Mouse (Mus musculus) liver, adult 2 months (tissue): Measurements from ENCODE around the gene Kif19a.

Experiments
- CTCF ChIP-seq: fragments of 200-500 bp; IDR thresholded peaks from 2 replicates; pipeline ENCODE4 v1.5.1; 2011; ENCODE audit warnings: low read depth, low read length, control low read depth
- POLR2A ChIP-seq: fragments of 200-500 bp; IDR thresholded peaks from 2 replicates; pipeline ENCODE4 v1.6.1; 2011; ENCODE audit warnings: low read length, control low read depth; ENCODE audit not compliant: insufficient read depth; ENCODE audit errors: extremely low read depth

DNA sequence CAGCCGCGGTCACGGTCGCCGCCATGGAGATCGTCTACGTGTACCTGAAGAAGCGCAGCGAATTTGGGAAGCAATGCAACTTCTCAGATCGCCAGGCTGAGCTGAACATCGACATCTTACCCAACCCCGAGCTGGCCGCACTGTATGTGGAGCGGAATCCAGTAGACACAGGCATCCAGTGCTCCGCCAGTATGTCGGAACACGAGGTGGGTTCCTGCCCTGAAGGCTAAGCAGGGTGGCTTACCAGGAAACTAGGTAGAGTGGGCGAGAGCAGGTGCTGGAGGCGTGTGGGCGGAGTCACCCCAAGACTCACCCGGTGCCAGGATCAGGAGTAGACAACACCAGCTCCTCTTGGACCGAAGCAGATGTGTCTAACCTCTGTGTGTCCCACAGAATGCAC is 32.3 kb upstream of the Kif19a start:
- TF ChIP-seq CTCF (no peak), POLR2A (no peak)
